Mouse (Mus musculus): ENCODE measurements around the gene Ccdc93. TPM values are rescaled to one million over a fixed set of nuclear protein-coding genes. Genes with fewer than 3 reads are reported as not detected.

Gene Ccdc93
- polyA plus RNA-seq, 1 experiment from 2014 or later: 11.0 TPM

DNA sequence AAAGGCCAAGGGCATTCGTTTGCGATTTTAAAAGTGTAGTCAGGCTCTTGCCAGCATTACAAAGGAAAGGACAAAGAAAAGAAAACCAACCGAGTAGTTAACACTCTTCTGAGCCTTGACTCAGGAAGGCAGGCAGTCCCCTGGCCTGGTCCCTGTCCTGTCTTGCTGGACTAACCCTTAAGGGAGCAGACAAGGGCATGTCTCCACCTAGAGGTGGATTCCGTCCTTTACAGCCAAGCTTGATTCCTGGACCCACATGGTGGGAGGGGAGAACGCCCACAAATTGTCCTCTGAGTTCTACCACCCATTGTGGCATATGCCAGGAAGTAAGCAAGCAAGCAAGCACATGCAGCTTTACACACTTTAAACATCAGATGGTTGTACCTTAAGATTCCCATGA lies 59.4 kb downstream of the Ccdc93 start:
- Histone ChIP-seq H3K4me1 (replicated peaks) (no peaks in the 10 kb centered on the region), H3K4me3 (no peak overlapping the region), H3K9me3 (no peaks in the 10 kb centered on the region), H3K27me3 (ENCODE audit: insufficient read depth, poor library complexity, severe bottlenecking) (no peaks in the 10 kb centered on the region), H3K36me3 (peaks cover 61% of the 10 kb centered on the region), H3K27ac (no peak overlapping the region)
- DNase-seq (ENCODE audit: low spot score): peak; percentile 26
- 32% methylated on average over 5 of the region's 5 CpGs for WGBS

DNA sequence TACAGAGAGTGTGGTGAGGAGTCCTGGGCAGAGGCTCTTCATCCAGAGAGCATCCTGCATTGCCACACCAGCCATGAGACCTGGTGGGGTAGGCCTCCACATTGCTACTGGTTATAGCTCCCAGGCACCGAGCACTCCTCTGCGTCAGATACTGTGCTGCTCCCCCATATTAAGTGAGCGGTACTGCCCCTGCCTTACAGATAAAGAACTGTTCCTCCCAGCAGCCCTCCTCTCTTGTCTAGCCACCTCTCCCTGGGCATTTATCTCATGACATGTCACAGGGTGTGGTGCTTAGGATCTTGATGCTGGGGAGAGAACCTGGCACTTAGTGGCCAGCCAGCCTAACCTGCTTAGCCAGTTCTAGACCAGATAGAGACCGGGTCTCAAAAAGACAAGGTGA lies 66.2 kb downstream of the Ccdc93 start:
- Histone ChIP-seq H3K9me3 (0 out of 2 replicates have a peak, but pooled peaks cover 3% of the 10 kb centered on the region), H3K36me3 (peaks cover 94% of the 10 kb centered on the region), H3K4me1 (replicated peaks) (no peaks in the 10 kb centered on the region), H3K27ac (no peak overlapping the region), H3K27me3 (ENCODE audit: insufficient read depth, poor library complexity, severe bottlenecking) (no peaks in the 10 kb centered on the region), H3K4me3 (no peak overlapping the region)
- no peak for DNase-seq (ENCODE audit: low spot score)
- WGBS: 92% methylated on average over 4 of the region's 4 CpGs

DNA sequence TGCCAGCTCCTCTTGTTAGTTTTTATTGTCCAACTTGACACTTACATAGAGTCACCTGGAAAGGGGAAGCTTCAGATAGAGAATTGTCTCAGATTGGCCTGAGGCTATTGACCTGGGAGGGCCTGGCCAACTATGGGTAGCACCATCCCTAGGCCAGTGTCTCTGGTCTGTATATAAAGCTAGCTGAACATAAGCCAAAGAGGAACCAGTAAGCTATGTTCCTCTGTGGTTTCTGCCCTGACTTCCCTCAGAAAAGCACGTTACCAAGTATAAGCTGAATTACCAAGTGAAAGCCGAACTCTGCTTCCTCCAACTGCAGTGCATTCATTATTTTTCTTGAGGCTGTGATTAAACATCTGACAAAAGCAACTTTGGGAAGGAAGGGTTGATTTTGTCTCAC lies 77.9 kb downstream of the Ccdc93 start:
- Histone ChIP-seq H3K9me3 (no peaks in the 10 kb centered on the region), H3K36me3 (peaks cover 7% of the 10 kb centered on the region; the same call in 1 of the 2 replicates), H3K27ac (no peak overlapping the region), H3K27me3 (ENCODE audit: insufficient read depth, poor library complexity, severe bottlenecking) (no peaks in the 10 kb centered on the region), H3K4me1 (replicated peaks) (no peaks in the 10 kb centered on the region), H3K4me3 (no peak overlapping the region)
- no peak for DNase-seq (ENCODE audit: low spot score)
- WGBS: 93% methylated on average over 2 of the region's 2 CpGs

DNA sequence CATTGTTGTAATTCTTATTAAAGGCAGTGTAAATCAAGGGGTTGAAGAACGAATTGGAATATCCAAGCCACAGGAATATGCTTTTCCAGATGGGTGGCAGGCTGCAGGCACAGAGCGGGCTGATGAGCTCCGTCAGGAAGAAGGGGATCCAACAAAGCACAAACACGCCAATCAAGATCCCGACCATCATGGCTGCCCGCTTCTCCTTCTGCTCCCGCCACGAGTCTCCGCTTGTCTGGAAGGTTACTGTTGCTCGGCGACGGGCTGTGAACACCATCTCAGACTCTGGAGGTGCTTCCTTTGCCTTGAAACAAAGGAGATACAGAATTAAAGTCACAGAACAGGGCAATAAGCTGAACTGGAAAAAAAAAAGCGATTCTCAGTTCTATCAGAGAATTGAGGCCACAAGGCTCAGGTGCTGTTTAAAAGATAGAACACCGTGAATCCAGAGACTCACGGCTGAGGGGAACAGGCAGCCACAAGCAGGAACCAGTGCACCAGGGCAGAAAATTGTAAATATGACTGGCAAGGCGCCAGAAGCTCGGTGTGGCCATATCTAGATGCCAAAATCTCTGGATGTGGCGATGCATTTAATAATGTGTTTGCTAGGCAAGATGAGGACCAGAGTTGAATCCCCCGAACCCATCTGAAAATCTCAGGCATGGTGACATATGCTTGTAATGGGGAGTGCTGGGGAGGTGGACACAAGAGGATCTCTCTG lies 79.7 kb downstream of the Ccdc93 start:
- Histone ChIP-seq H3K27me3 (ENCODE audit: insufficient read depth, poor library complexity, severe bottlenecking) (no peaks in the 10 kb centered on the region), H3K4me1 (replicated peaks) (no peaks in the 10 kb centered on the region), H3K9me3 (no peaks in the 10 kb centered on the region), H3K36me3 (peaks cover 3% of the 10 kb centered on the region; the same call in 1 of the 2 replicates), H3K4me3 (no peak overlapping the region), H3K27ac (no peak overlapping the region)
- DNase-seq (ENCODE audit: low spot score): no peak
- WGBS: 92% methylated on average over 19 of the region's 19 CpGs

DNA sequence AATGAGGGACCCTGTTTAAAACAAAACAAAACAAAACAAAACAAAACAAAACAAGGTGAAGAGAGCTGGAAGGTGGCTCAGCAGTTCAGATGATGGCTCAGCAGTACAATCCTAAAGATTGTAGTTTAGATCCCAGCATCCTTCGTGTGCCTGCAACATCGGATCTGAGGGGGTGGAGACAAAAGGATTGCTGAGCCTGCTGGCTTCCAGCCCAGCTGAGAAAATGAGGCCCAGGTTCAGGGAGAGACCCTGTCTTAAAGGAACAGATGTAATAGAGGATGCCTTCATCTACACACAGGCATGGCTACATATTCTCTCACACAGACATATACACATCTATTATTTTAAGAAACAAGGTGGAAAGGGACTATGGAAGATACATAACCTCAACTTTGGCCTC lies 80.3 kb downstream of the Ccdc93 start:
- H3K36me3 ChIP-seq: peaks cover 3% of the 10 kb centered on the region; the same call in 1 of the 2 replicates
- DNase-seq (ENCODE audit: low spot score): no peak
- WGBS: 57% methylated on average over 2 of the region's 2 CpGs
- no peaks in the 10 kb centered on the region for H3K9me3 ChIP-seq
- H3K4me3 ChIP-seq: no peak overlapping the region
- no peaks in the 10 kb centered on the region for H3K27me3 ChIP-seq (ENCODE audit: insufficient read depth, poor library complexity, severe bottlenecking)
- H3K27ac ChIP-seq: no peak overlapping the region
- H3K4me1 ChIP-seq (replicated peaks): no peaks in the 10 kb centered on the region

DNA sequence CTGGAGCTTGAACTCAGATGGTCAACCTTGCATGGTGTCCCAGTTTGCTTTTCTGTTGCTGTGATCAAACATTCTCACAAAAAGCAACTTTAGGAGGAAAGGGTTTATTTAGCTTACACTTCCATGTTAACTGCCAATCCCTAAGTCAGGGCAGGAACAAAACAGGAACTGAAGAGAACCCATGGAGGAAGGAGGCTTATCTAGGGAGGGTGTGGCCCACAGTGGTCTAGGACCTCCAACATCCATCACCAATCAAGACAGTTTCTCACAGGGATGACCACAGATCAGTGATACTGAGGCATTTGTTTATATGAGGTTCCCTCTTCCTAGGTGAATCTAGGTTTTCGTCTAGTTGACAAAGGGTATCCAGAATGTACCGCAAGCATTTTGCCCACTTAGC lies 81.1 kb downstream of the Ccdc93 start:
- Histone ChIP-seq H3K4me1 (replicated peaks) (no peaks in the 10 kb centered on the region), H3K36me3 (peaks cover 3% of the 10 kb centered on the region; the same call in 1 of the 2 replicates), H3K4me3 (no peak overlapping the region), H3K9me3 (no peaks in the 10 kb centered on the region), H3K27me3 (ENCODE audit: insufficient read depth, poor library complexity, severe bottlenecking) (no peaks in the 10 kb centered on the region), H3K27ac (no peak overlapping the region)
- 95% methylated on average over 2 of the region's 2 CpGs for WGBS
- no peak for DNase-seq (ENCODE audit: low spot score)

DNA sequence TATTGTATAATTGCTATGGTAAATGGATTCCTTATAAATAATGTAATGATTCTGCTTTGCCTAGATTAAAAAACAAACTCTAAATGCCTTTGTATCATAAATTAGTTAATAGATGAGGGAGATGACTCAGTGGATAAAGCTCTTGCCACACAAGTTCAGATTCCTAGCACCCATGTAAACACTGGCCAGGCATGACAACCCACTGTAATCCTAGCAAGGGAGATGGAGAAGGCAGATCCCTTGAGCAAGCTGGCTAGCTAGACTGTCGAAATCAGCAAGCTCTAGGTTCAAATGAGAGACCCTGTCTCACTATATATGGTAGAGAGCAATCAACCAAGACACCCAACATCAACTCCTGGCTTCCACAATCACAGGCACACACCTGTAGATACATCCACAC lies 87.8 kb downstream of the Ccdc93 start:
- DNase-seq (ENCODE audit: low spot score): no peak
- 88% methylated on average over 1 of the region's 1 CpGs for WGBS
- no peaks in the 10 kb centered on the region for H3K27me3 ChIP-seq (ENCODE audit: insufficient read depth, poor library complexity, severe bottlenecking)
- no peak overlapping the region for H3K27ac ChIP-seq
- no peaks in the 10 kb centered on the region for H3K4me1 ChIP-seq (replicated peaks)
- H3K4me3 ChIP-seq: no peak overlapping the region
- no peaks in the 10 kb centered on the region for H3K36me3 ChIP-seq
- H3K9me3 ChIP-seq: no peaks in the 10 kb centered on the region

DNA sequence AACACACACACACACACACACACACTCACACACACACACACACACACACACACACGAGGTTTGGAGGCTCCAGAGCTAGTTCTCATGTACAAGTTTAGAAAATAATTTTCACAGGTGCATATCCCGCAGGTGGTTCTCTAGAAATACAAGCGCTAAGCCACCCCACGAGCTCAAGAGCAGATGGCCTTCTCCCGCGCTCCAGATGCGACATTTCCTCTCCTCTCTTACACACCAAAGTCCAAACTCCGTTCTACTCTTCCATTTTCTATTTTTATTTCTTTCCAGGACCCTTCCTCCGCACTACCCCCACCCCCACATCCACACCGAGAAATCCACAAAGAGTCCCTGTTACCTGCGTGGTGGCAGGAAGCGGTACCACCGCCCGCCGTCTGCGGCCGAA lies 96.2 kb downstream of the Ccdc93 start:
- H3K36me3 ChIP-seq: no peaks in the 10 kb centered on the region
- peaks cover 16% of the 10 kb centered on the region for H3K4me1 ChIP-seq (replicated peaks)
- H3K27ac ChIP-seq: no peak overlapping the region
- 52% methylated on average over 17 of the region's 17 CpGs for WGBS
- no peak for DNase-seq (ENCODE audit: low spot score)
- H3K27me3 ChIP-seq (ENCODE audit: insufficient read depth, poor library complexity, severe bottlenecking): peaks cover 45% of the 10 kb centered on the region
- H3K9me3 ChIP-seq: no peaks in the 10 kb centered on the region
- peak overlapping the region; percentile 52 for H3K4me3 ChIP-seq

DNA sequence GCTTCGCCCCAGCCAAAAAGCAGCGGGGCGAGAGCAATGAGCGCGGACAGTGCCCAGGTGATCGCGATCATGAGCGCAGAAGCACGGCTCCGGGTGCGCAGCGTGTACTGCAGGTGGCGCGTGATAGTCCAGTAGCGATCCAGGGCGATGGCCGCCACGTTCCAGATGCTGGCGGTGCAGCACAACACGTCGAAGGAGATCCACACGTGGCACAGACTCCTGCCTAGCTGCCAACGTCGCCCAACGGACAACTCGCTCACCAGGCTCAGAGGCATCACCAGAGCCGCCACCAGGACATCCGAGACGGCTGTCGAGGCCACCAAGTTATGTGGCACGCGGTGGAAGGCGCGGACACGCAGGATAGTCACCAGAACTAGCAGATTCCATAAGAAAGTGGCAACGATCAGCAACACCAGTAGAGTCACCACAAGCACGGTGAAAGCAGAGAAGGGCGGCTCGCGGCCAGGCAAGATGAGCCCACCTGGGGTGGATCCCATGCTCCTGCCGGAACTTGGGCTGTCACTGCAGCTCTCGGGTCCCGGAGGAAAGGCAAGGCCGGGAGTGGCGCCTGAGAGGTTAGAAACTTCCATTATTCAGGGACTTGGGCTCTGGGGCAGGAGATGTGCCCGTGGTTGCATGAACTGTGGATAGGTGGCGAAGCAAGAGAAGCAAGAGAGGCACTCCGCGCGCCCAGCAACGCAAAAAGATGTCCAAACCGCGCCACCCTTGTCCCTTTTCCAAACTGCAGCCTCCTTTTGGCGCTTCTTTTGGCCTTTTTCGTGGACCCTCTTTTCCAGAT lies 97.0 kb downstream of the Ccdc93 start:
- Histone ChIP-seq H3K27me3 (ENCODE audit: insufficient read depth, poor library complexity, severe bottlenecking) (peaks cover 45% of the 10 kb centered on the region), H3K4me1 (replicated peaks) (peaks cover 16% of the 10 kb centered on the region), H3K4me3 (peak overlapping the region; percentile 52), H3K36me3 (no peaks in the 10 kb centered on the region), H3K9me3 (no peaks in the 10 kb centered on the region), H3K27ac (no peak overlapping the region)
- peak; percentile 15 for DNase-seq (ENCODE audit: low spot score)
- 13% methylated on average over 55 of the region's 55 CpGs for WGBS

DNA sequence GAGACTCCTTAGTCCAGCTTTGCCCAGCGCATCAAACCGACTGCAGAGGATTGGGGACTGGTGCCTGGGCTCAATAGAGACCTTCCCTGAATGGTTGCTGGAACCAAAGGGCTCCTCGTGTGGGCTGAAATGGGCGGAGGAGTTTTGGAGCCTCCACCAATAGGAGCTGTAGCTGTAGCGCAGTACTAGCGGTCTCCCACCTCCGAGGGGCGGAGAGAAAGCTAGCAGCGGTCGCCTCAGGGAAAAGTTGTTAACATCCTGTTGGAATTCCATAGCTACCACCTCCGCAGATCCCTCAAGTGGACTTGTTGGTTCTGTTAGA lies 97.5 kb downstream of the Ccdc93 start, which contains the start of gene Htr5b:
TSS of gene Htr5b (minus strand) at position 67 of the 322 bp plus-strand sequence.
- H3K9me3 ChIP-seq: no peaks in the 10 kb centered on the region
- peaks cover 16% of the 10 kb centered on the region for H3K4me1 ChIP-seq (replicated peaks)
- H3K4me3 ChIP-seq: peak within 1 kb of the TSS; percentile 52
- H3K27ac ChIP-seq: no peak within 1 kb of the TSS
- H3K27me3 ChIP-seq (ENCODE audit: insufficient read depth, poor library complexity, severe bottlenecking): peaks cover 45% of the 10 kb centered on the region
- WGBS: under 1% methylated on average over 11 of the region's 11 CpGs
- H3K36me3 ChIP-seq: no peaks in the 10 kb centered on the region
- peak; percentile 71 for DNase-seq (ENCODE audit: low spot score)

DNA sequence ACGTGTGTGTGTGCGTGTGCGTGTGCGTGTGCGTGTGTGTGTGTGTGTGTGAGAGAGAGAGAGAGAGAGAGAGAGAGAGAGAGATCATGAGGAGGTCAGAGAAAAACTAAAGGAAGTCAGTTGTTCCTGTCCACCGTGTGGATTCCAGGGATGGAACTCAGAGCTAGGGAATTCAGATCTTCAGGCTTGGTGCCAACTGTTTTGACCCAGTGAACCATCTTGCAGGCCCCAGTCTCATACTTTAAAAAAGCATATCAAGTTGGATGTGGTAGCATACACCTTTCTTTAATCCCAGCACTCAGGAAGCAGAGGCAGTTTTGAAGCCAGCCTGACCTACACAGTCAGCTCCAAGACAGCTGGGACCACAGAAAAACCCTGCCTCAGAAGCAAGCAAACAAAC lies 98.4 kb downstream of the Ccdc93 start:
- Histone ChIP-seq H3K27me3 (ENCODE audit: insufficient read depth, poor library complexity, severe bottlenecking) (peaks cover 45% of the 10 kb centered on the region), H3K36me3 (no peaks in the 10 kb centered on the region), H3K27ac (no peak overlapping the region), H3K4me1 (replicated peaks) (peaks cover 16% of the 10 kb centered on the region), H3K9me3 (no peaks in the 10 kb centered on the region), H3K4me3 (no peak overlapping the region)
- WGBS: 88% methylated on average over 6 of the region's 6 CpGs
- no peak for DNase-seq (ENCODE audit: low spot score)

DNA sequence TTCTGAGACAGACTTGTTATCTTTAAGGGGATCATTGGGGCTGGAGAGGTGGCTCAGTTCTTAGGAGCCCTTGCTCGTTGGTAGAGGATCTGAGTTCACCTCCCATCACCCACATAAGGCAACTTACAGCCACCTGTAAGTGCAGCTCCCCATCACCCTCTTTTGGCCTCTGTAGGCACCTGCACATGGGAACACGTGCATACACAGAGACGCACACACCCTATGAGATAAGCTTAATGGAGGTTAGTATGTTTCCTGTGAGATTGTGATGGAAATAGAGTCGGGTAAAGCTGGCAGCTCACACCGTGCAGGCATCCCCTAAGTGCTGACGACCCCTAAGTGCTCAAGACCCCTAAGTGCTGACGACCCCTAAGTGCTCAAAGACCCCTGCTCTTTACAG lies 100.6 kb downstream of the Ccdc93 start:
- Histone ChIP-seq H3K4me3 (no peak overlapping the region), H3K36me3 (no peaks in the 10 kb centered on the region), H3K9me3 (no peaks in the 10 kb centered on the region), H3K27ac (no peak overlapping the region), H3K27me3 (ENCODE audit: insufficient read depth, poor library complexity, severe bottlenecking) (peaks cover 35% of the 10 kb centered on the region), H3K4me1 (replicated peaks) (peaks cover 16% of the 10 kb centered on the region)
- WGBS: 74% methylated on average over 7 of the region's 7 CpGs
- DNase-seq (ENCODE audit: low spot score): no peak

DNA sequence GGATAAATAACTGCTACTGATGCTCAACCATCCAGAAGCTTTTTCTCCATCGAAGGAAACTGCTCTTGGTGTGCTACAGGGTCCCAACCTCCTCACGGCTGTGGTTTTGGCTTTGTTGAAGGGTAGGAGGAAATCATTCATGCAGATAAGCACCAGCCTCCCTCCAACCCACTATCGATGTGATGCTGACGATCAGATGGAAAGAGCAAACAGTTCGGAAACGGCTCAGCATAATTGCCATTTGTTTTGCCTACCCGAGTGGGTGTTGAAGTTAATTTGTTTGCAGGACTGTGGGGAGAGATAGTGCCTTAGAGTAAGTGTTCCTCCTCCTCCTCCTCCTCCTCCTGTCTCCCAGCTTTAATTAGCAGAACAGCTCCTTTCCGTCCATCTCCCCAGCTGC lies 109.5 kb downstream of the Ccdc93 start:
- Histone ChIP-seq H3K9me3 (no peaks in the 10 kb centered on the region), H3K36me3 (no peaks in the 10 kb centered on the region), H3K27ac (no peak overlapping the region), H3K27me3 (ENCODE audit: insufficient read depth, poor library complexity, severe bottlenecking) (no peaks in the 10 kb centered on the region), H3K4me3 (no peak overlapping the region), H3K4me1 (replicated peaks) (no peaks in the 10 kb centered on the region)
- WGBS: 78% methylated on average over 8 of the region's 8 CpGs
- DNase-seq (ENCODE audit: low spot score): no peak

Measured in hindbrain, embryonic 10.5 days (tissue).